Mouse (Mus musculus): ENCODE measurements around the gene Gcnt4.

The Gcnt4 gene

DNA sequence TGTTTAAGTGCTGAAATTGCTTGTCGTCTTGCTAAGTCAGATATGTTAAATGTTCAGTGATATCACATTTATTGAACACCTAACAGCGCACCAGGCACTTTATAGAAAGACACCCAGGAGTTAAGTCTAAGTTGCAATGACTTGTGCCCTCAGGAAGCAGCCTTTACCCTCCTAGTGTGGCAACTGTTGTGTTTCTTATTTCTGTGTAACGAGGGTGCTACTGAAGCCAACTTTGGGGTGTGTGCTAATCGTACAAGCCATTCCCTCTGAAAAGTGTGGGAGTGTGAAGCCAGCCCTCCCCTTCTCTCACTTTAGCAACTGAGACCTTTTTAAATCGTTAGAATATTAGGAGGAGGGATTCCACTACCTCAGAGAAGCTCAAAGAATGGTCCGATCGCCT lies 23.2 kb downstream of the Gcnt4 start:
- no peak for DNase-seq (ENCODE audit: low read depth, low spot score)

DNA sequence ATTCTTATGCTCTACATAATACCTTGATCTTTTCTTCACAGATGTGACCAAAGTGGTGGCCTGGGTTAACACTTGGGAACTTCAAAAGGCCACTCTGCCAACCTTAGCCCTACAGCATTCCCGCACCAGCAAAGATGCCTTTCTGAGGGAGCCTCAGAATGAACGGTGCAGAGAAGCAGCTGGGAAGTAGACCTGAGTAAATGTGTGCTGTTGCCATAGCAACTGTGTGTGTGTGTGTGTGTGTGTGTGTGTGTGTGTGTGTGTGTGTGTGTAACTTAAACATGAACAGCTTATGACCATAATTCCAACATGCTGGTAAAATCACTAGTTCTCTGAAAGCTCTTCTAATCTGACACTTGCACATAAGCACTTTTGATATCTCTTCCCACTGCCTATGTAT lies 27.4 kb downstream of the Gcnt4 start:
- DNase-seq (ENCODE audit: low read depth, low spot score) = no peak

DNA sequence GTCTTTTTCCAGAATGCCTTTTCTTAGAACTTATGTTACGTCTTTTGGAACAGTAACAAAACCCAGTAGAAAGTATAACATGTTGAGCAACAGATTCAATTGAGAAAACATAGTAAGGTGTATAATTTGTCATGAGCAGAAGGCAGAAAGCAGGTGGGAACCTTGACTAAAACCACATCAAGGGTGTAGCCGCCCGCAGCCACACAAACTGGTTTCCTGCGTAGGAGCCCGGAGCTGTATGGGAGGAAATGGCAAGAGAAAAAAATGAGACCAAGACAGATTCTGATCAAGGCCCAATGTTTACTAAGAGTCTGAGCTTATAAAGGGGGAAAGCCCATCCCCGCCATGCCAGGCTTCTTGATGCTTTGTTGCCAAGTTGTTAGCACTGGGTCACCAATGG lies 32.0 kb downstream of the Gcnt4 start:
- peak; percentile 92 for DNase-seq (ENCODE audit: low read depth, low spot score)

DNA sequence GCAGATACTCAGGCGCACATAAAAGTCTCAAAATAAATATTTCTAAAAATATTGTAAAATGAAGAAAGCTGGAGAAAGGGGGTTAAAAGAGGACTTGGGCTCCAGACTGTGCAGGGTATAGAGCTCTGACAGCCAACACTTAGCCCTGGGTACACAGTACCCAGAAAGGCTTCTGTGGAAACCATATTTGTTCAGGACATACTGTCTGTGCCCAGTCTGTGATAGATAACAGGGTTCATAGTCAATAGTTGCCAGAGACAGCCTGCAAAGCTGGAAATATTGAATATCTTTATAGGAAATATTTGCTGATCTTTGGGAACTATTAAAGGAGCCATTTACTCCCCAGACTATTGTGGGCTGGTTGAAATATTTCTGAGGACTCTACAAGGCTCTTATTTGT lies 35.5 kb downstream of the Gcnt4 start:
- no peak for DNase-seq (ENCODE audit: low read depth, low spot score)

DNA sequence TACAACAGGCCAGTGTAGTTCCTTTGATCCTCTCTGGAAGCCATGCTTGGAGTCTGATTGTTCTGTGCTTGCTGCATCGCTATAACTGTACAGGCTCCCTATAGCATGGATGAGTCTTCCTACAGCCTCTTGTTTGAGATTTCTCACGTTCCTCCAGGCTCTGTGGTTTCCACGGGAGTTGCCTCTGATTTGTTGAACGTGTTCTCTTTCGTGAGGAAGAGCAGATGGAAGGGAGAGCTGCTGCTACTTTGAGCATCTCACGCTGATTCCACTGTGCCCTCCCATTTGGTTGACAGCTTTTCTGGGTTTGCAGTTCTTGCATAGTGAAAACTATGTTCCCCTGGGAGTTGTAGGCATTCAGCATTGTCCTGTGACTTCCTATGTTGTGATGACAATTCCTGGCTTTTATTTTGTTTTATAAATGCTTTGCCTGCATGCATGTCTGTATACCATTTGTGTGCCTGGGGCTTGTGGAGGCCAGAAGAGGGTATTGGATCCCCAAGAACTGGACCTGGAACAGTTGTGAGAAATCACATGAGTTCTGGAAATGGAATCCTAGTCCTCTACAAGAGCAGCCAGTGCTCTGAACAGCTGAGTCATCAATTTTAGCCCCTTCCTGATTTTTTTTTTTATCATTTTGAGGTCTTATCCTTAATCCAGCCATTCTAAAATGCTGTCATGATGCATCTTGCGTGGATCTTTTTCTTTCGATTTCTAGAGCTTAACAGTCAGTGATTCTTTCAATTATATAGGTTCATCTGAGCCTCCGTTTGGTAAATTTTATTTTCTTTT lies 37.1 kb downstream of the Gcnt4 start:
- DNase-seq (ENCODE audit: low read depth, low spot score) = no peak

DNA sequence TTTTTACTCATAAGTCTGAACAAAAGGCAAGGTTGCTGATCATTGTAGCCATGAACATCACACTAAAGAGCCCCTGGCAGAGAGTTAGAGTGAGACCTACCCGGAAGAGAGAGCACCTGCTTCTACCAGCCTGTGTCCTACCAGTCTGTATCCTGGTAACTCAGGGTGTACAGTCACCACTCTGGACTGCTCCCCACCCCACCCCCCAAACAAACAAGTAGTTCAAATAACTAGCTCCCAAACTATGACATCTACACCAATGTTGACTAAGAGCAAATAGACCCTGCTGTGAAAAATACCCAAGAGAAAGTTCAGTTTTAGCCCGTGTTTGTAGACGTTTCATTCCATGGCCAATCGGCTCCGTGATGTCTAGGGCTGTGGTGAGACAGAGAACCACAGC lies 38.3 kb downstream of the Gcnt4 start:
- no peak for DNase-seq (ENCODE audit: low read depth, low spot score)

DNA sequence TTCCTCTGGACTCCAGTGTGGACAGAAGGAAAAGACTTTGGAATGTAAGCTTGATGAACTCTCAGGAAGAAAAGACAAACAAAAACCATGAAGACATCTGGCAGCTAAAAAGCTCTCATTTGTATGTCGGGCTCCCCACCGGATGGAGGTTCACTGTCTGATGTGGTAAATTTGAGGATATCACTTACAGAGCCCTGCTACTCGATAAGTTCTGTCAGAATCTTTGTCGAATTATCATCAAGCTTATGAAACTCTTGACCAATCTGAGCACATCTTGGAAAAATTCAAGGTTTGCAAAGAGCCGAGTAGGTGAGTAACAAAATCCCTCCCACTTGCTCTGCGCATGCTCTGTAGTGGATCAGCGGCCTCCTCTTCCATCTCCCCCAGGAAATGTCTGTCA lies 40.5 kb downstream of the Gcnt4 start:
- peak; percentile 73 for DNase-seq (ENCODE audit: low read depth, low spot score)

DNA sequence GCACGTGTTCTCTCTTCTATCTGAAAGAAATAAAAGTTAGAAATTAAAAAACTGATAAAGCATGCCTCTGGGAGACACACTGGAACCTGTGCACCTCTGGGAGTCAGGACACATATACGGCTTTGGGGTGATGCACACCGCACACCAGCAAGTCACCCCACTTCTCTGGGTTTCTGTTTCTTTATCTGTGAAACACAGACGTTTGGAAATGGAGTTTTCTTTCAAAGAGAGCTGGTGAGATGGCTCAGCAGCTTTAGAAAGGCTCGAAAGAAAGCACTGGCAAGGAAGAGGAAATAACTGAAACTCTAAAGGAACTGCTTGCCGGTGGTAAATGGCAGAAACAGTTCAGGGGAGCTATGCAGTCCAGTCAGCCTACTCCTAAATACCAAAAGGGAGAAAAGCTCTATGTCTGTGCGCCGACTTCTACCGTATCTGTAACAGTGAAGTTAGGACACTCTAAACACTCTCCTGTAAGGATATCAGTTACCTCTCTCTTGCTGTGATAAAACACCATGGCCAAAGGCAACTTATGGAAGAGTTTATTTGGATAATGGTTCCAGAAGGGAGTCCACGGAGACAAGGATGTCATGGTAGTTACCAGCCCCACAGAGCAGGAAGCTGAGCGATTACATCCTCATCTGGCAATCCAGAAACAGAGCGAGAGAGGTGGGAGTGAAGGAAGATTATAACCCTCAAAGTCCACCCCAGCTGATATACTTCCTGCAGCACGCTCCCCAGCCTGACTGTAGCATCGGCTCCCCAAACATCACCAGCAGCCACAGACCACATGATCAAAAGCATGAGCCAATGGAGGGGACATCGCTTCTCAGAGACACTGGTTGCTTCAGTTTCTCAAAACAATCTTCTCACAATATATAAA lies 42.0 kb downstream of the Gcnt4 start:
- no peak for DNase-seq (ENCODE audit: low read depth, low spot score)

DNA sequence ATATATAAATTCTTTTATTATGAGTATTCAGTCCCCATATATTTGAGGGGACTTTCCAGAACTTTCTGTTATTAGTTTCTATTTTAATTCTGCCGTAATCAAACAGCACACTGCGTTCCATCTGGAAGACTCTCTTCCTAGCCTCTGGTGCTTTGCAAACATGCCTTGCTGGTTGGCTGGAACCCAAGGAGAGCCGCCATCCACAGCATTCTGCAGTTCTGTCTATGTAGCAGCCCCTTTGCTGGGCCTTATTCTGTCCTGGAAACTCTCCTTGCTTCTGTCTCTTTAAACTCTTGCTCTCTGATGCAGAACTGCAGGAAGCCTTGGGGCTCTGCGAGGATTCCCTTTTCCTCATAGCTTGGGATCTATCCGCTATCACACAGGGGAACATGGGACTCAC lies 42.6 kb downstream of the Gcnt4 start:
- DNase-seq (ENCODE audit: low read depth, low spot score) = no peak

DNA sequence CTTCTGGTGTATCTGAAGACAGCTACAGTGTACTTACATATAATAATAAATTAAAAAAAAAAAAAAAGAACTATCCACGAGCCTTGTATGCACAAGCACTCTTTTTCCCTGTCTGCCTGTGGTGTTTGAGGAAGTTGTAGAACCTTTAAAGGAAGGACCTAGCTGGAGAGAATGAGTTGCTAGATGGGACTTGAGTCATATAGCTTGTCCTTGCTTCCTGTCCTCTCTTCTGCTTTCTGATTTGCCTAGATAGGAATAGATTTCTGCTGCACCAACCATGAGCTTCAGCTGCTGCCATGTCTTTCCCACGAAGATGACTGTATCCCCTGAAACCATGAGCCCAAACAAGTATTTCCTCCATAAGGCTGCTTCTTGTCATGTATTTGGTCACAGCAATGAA lies 43.3 kb downstream of the Gcnt4 start:
- no peak for DNase-seq (ENCODE audit: low read depth, low spot score)

DNA sequence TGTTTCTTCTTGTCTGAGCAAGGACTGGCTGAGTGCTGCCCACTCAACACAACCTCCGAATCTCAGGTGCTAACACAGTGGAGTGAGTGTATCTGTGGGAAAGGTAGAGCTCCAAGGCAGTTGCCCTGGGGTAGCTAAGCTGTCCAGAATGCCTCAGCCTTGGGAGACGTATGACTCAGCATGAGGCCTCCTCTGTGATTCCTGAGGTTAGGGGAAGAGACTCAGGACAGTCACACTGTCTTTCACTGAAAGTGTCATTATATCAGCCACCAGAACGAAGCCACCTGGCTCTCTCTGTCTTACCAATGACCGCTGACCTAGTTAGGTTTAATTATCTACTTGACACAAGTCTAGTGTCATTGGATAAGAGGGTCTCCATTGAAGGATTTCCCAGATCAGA lies 46.6 kb downstream of the Gcnt4 start:
- DNase-seq (ENCODE audit: low read depth, low spot score) = no peak

DNA sequence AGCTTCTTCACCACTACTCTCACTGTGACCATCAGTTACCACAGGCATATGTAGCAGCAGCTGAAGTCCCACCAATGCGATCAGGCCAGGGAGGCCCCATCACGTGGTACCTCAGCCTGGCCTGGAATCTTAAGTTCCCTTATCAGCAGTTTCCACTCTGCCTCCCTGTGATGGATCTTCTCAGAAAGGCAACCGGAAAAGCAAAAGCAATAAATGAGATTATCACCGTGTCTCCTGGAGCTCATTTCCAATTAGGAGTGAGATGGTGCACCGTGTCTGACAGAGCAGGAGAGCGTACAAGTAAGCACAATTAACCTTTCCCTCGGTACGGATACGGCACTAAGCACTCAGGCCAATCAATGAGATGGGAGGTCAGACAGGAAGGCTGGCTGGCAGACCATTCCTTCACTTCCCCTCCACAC lies 47.4 kb downstream of the Gcnt4 start:
- no peak for DNase-seq (ENCODE audit: low read depth, low spot score)

DNA sequence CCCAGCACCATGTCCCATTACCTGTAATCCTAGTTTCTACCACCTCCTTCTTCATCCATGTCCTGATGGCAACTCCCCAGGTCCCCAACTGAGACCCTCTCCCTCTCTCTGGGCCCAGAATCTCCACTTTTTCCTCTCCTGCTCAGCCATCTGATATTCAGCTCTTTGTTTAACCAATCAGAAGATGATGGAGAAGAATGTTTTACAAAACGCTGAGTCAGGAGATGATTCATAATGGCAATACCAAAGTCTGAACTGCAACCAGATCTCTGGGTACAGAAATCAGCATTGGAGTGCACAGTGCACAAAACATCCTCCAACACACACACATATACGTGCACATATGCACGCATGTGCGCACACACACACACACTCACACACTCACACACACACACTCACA lies 48.8 kb downstream of the Gcnt4 start:
- DNase-seq (ENCODE audit: low read depth, low spot score) = no peak

DNA sequence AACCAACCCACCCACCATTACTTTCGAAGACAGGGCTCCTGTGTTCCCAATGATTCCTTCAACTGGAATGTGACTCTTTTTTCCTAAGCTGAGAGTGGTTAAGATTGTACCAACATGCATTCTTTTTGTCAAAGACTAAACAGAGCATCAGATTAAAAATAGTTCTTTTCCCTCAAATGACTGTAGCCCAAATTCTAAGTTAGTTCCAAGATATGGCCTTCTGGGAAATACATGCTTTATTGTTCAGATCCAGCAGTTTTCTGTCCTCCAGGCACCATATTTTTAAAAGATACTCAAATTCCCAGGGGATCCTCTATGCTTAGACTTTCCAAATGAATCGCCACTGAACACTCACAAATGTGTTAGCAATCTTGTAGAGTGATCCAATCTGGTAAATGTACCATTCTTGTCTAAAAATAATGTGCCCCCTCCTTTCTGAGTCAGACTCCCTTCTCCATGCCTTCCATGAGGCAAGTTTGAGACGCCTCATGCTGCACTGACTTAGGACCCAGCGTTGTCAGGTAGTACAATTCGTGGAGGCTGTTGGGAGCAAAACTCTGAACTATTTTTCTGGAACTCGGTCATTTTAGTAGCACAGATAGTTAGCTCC lies 52.6 kb downstream of the Gcnt4 start:
- no peak for DNase-seq (ENCODE audit: low read depth, low spot score)

DNA sequence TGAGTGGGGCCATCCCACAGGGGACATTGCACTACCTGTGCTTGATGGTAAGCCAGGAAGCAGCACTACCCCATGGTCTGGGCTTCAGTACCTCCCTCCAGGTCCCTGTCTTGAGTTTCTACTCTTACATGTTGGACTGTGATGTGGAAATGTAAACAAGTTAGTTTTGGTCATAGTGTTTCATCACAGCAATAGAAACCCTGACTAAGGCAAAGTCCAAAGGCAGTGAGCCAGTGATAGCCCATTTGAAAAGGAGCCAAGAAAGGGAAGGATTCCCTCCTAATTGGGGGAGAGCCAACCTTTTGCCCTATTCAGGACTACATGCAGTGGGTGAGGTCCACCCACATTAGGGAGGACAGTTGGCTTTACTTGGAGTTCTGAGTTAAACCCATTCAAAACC lies 56.1 kb downstream of the Gcnt4 start:
- no peak for DNase-seq (ENCODE audit: low read depth, low spot score)

DNA sequence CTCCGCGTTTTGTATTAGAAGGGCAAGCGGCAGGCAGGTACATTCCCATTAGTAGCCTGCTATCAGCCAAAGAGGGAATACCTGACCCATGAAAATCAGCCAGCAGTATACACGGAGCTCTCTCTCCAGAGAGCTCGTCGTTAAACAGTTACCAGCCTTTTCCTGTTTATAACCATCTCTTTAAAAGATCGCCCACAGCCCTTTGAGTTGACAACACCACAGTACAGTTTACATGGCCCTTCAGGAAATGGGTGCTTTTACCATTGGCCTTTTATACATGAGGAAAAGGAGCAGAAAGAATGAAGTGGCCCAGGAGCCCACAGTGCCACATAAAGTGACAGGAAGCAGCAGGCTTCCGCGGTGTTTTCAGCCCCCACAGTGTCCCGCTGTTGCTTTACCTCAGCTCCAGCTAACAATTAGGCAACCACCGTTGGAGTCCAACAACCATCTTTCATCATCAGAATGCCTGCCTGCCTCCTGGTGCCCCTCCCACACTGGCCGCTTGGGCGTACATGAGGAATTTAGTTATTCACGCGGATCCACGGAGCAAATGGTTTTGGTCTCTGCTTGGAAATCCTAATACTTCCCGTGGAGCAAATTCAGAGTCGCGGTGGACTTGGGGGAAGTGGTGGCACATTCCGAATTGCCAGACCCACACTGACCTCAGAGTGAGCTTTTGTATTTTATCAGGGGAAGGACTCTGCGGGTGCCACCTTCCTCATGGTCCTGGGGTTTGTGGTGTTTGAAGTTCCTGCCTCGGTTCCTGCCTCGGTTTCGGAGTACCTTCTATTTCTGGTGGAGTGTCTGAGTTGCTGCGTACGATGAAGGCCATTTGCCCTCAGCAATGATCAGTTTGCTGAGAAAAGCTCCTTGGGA lies 59.0 kb downstream of the Gcnt4 start:
- peak; percentile 42 for DNase-seq (ENCODE audit: low read depth, low spot score)

DNA sequence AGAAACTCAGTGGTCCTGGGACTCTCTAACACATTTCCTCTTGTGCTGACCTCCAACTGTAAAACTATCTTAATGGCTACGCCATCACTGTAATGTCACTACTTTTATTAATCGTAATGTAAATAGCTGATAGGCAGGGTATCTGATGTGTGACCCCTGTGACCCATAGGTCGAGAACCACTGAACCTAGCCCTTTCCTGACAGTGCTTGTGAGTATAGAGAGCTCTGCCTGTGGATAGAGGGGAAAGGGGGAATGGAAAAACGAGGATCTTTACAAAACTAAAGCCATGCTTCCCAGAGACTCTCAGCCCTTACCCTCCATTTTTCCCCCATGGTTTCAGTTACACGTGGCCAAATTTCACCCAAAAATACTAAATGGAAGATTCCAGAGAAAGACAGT lies 60.2 kb downstream of the Gcnt4 start:
- DNase-seq (ENCODE audit: low read depth, low spot score) = no peak

DNA sequence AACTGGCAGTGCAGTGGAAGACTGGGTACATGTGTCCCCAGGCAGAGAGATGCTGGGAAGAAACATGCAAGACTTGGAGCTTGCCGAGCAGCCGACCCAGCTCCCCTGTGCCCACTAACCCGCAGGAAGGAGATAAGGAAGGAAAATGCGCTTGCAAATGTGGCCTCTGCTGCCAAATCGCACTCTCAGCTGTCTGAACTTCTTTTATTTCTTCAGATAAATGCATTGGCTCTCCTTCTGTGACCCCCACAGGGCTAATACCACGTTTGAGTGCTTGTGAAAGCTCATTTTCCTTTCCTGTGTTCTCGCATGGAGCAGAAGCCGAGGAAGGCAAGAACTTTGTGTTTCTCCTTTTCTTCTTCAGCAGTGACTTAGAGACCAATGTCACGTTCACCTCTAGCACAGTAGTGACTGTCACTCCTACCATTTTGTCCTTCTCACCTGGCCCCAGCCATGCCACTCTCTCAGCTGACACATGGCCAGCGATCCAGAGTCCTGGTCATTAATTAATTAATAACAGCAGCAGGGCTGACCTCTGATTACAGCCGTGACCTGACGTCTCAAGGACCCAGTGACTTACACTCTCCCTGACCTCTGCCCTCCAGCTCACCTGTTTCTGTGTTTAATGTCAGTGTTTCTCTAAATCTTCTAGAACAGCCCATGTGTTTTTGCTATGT lies 61.2 kb downstream of the Gcnt4 start:
- DNase-seq (ENCODE audit: low read depth, low spot score) = no peak

DNA sequence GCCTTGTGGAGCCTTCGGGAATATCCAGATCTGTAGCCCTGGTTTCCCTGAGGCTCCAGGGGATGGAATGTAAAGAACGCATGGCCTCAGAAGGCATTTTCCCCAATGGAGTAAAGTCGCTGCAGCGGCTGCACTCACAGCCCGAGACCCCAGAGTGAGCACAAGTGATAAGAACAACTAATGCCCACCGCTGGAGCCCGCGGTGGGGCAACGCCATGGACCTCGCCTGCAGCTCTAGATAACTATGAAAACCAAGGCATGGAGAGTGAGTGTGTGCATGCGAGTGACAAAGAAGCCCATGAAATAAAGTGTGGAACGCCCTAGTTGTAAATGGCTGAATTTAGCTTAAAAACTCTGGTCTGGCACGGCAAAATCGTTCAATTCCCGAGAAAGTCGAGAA lies 64.6 kb downstream of the Gcnt4 start:
- no peak for DNase-seq (ENCODE audit: low read depth, low spot score)

DNA sequence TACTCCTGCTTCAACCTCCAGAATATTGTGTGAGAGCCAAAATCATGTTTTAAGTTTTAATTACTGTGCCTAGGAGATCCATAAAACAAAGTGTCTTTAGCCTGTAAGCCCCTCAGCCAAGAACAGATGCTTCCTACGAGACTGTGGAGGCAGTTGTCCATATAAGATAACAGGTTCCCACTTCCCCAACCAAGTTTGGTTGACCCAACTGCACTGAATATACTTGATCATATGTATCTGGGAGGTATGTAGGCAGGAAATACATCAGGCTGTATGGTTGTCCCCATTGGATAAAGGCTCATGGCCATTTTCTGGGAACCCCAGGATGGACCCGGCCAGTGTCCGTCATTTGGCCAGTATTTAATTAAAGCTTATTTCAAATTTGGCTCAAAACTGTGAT lies 65.6 kb downstream of the Gcnt4 start:
- no peak for DNase-seq (ENCODE audit: low read depth, low spot score)

Measured in CD4-positive helper T cell, adult 2 months (primary cell).